Mouse (Mus musculus): Measurements from ENCODE around the gene Rimklb. TPM values are rescaled to one million over a fixed set of nuclear protein-coding genes. Genes with fewer than 3 reads are reported as not detected.
"Not testable (repeated sequence)": the region's sequence is repeated elsewhere in the genome, so short reads cannot be mapped to it uniquely, and the experiment has no call there.

Rimklb gene
- polyA plus RNA-seq, 1 experiment from 2014 or later: 108 TPM

DNA sequence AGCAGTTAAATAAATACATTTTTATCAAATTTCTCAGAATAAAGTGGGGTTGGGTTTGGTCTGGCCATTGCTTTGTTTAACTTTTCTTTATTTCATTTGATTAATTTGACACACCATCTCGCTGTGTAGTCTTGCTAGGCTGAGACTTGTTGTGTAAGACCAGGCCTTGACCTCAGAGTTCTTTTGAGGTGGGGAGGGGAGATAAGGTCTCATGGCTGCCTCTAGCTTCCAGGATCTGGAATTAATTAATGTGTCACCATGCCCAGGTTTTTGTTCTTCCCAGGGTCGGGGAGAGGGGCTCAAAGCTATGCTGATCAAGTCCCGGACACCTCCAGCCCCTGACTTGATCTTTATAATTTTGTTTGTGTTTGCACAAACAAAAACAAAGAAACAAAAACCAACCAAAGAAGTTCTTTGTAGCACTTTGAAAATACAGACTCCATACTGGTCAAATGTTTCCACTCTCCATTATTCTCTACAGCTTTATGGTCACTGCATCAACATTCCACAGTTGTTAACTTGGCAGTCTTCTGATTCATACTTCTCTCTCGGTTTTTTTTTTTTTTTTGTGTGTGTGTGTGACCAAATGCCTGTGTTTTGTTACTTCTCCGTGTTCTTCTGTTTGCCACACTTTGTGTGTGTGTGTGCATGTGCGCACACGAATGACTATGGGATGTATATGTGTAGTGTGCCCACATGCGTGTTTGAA, 33.1 kb upstream of the Rimklb start:
- Histone ChIP-seq H3K4me2 (ENCODE audit: low read length) (no peak overlapping the region), H3K27me3 (replicated peaks; ENCODE audit: control insufficient read depth, insufficient read depth, low read length) (no peaks in the 10 kb centered on the region), H3K9me3 (replicated peaks; ENCODE audit: control insufficient read depth, low read length) (no peaks in the 10 kb centered on the region), H3K27ac (ENCODE audit: low read depth, low read length) (no peak overlapping the region), H3K4me1 (ENCODE audit: control insufficient read depth, insufficient read depth, low read length) (0 out of 2 replicates have a peak, but pooled peaks cover 2% of the 10 kb centered on the region), H3K9ac (ENCODE audit: low read length) (no peak overlapping the region), H3K36me3 (ENCODE audit: control insufficient read depth, insufficient read depth, low read length) (no peaks in the 10 kb centered on the region), H3K4me3 (ENCODE audit: low read depth, low read length) (no peak overlapping the region)
- 80% methylated on average over 8 of the region's 8 CpGs for WGBS
- no peak for ATAC-seq
- no peak for DNase-seq (ENCODE audit: low spot score)

DNA sequence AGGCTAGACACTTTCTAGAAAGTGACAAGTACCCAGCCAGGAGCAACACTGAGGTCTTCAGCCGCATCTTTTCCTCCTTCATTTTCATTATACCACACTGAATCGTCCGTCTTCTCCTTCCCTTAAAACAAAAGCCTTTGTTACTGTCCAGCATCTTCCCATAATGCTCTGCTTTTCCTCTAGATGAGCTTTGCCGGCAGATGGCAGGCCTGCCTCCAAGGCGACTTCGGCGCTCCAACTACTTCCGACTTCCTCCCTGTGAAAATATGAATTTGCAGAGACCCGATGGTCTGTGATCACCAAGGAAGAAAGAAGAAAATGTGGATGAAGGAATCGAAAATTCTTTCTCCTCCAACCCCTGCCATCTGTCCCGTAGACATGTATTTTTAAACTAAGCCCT, 29.6 kb upstream of the Rimklb start:
- H3K27me3 ChIP-seq (replicated peaks; ENCODE audit: control insufficient read depth, insufficient read depth, low read length): no peaks in the 10 kb centered on the region
- H3K27ac ChIP-seq (ENCODE audit: low read depth, low read length): no peak overlapping the region
- ATAC-seq (no peak), DNase-seq (ENCODE audit: low spot score) (no peak)
- H3K9ac ChIP-seq (ENCODE audit: low read length): no peak overlapping the region
- no peaks in the 10 kb centered on the region for H3K9me3 ChIP-seq (replicated peaks; ENCODE audit: control insufficient read depth, low read length)
- H3K4me1 ChIP-seq (ENCODE audit: control insufficient read depth, insufficient read depth, low read length): no peaks in the 10 kb centered on the region
- no peak overlapping the region for H3K4me2 ChIP-seq (ENCODE audit: low read length)
- H3K4me3 ChIP-seq (ENCODE audit: low read depth, low read length): no peak overlapping the region
- 84% methylated on average over 11 of the region's 11 CpGs for WGBS
- H3K36me3 ChIP-seq (ENCODE audit: control insufficient read depth, insufficient read depth, low read length): no peaks in the 10 kb centered on the region

DNA sequence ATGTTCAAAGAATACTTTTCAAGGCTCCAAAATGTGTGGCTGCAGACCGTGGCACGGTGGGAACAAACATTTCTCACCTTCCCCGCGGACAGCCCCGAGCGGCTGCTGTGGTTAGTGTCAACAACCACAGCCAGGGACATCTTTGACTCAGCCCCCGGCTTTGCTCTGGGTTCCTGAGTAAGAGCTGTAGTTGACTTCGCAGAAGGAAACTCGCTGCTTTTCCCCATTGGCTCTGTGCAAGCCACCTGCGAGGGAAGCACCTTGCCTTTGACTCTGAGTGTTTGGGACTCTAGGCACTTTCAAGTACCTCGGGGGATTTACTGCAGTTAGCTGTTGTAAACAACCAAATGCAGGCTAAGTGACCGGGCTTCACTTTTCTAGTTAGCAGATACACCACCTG, 29.0 kb upstream of the Rimklb start:
- WGBS: 76% methylated on average over 12 of the region's 12 CpGs
- DNase-seq (ENCODE audit: low spot score): no peak
- Histone ChIP-seq H3K4me3 (ENCODE audit: low read depth, low read length) (no peak overlapping the region), H3K36me3 (ENCODE audit: control insufficient read depth, insufficient read depth, low read length) (no peaks in the 10 kb centered on the region), H3K27me3 (replicated peaks; ENCODE audit: control insufficient read depth, insufficient read depth, low read length) (no peaks in the 10 kb centered on the region), H3K9me3 (replicated peaks; ENCODE audit: control insufficient read depth, low read length) (no peaks in the 10 kb centered on the region), H3K4me1 (ENCODE audit: control insufficient read depth, insufficient read depth, low read length) (no peaks in the 10 kb centered on the region), H3K27ac (ENCODE audit: low read depth, low read length) (no peak overlapping the region), H3K9ac (ENCODE audit: low read length) (no peak overlapping the region), H3K4me2 (ENCODE audit: low read length) (no peak overlapping the region)
- ATAC-seq: no peak

DNA sequence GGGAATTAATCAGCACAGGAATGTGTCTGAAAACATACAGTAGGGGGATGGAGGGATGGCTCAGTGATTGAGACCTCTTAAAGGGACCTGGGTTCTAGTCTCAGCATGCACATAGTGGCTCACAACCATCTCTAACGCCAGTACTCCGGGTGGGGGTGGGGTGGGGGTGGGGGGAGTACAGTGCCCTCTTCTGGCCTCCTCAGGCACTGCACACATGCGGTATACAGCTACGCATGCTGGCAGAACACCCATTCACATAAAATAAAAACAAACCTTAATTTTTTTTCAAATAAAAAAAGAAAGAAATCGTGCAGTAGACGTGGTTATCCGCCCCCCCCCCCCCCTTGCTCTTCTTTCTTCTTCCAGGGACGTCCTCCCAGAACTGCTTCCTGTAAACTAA, 24.7 kb upstream of the Rimklb start:
- ATAC-seq (no peak), DNase-seq (ENCODE audit: low spot score) (no peak)
- no peaks in the 10 kb centered on the region for H3K9me3 ChIP-seq (replicated peaks; ENCODE audit: control insufficient read depth, low read length)
- H3K4me1 ChIP-seq (ENCODE audit: control insufficient read depth, insufficient read depth, low read length): no peaks in the 10 kb centered on the region
- no peaks in the 10 kb centered on the region for H3K27me3 ChIP-seq (replicated peaks; ENCODE audit: control insufficient read depth, insufficient read depth, low read length)
- no peaks in the 10 kb centered on the region for H3K36me3 ChIP-seq (ENCODE audit: control insufficient read depth, insufficient read depth, low read length)
- H3K9ac ChIP-seq (ENCODE audit: low read length): no peak overlapping the region
- H3K4me2 ChIP-seq (ENCODE audit: low read length): no peak overlapping the region
- no peak overlapping the region for H3K27ac ChIP-seq (ENCODE audit: low read depth, low read length)
- H3K4me3 ChIP-seq (ENCODE audit: low read depth, low read length): no peak overlapping the region
- WGBS: 90% methylated on average over 8 of the region's 8 CpGs

DNA sequence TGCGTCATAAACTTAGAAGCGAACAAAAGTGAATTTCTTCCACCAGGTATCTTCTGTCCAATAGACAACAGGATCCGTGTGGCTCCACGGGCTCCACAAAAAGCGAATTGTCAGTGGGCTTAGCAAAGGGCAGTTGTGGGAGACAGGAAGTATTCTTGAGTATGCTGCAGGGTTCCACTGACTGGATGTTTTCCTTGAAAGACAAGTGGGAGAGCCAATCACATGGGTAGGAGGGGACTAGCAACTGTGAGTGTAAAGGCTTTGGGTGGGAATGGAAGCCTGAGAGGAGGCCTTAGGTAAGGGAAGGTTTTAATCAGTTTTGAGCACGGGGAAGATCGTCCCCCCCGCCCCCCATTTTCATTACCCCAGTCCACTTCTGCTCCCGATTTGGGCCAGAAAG, 24.0 kb upstream of the Rimklb start:
- Histone ChIP-seq H3K27ac (ENCODE audit: low read depth, low read length) (no peak overlapping the region), H3K4me1 (ENCODE audit: control insufficient read depth, insufficient read depth, low read length) (no peaks in the 10 kb centered on the region), H3K4me3 (ENCODE audit: low read depth, low read length) (no peak overlapping the region), H3K9ac (ENCODE audit: low read length) (0 out of 2 replicates have a peak overlapping the region, but pooled peaks have one; percentile 29), H3K36me3 (ENCODE audit: control insufficient read depth, insufficient read depth, low read length) (no peaks in the 10 kb centered on the region), H3K9me3 (replicated peaks; ENCODE audit: control insufficient read depth, low read length) (no peaks in the 10 kb centered on the region), H3K27me3 (replicated peaks; ENCODE audit: control insufficient read depth, insufficient read depth, low read length) (no peaks in the 10 kb centered on the region), H3K4me2 (ENCODE audit: low read length) (no peak overlapping the region)
- ATAC-seq: peak; percentile 84
- 73% methylated on average over 9 of the region's 9 CpGs for WGBS
- DNase-seq (ENCODE audit: low spot score): peak; percentile 79

DNA sequence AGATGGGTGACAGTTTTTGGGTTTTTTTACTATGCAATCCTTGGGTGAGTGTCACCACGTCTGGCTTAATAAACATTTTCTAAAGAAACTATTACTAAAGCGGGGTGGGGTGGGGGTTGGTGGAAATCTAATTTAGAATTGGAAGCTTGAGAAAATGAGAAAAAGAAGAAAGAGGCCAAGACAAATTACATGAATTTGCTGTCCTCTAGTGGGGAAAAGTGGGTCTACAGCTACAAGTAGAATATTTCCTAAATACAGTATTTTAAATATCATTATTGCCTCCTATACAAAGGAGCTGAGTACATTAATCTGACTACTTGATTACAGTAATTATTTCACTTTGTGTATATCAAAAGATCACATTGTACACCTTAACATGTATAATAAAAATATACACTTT, 20.8 kb upstream of the Rimklb start:
- Histone ChIP-seq H3K4me3 (ENCODE audit: low read depth, low read length) (no peak overlapping the region), H3K4me1 (ENCODE audit: control insufficient read depth, insufficient read depth, low read length) (no peaks in the 10 kb centered on the region), H3K9me3 (replicated peaks; ENCODE audit: control insufficient read depth, low read length) (no peaks in the 10 kb centered on the region), H3K4me2 (ENCODE audit: low read length) (no peak overlapping the region), H3K27me3 (replicated peaks; ENCODE audit: control insufficient read depth, insufficient read depth, low read length) (no peaks in the 10 kb centered on the region), H3K27ac (ENCODE audit: low read depth, low read length) (no peak overlapping the region), H3K9ac (ENCODE audit: low read length) (no peak overlapping the region), H3K36me3 (ENCODE audit: control insufficient read depth, insufficient read depth, low read length) (no peaks in the 10 kb centered on the region)
- ATAC-seq (no peak; the same call in 1 of the 2 replicates), DNase-seq (ENCODE audit: low spot score) (peak; percentile 73)
- WGBS: 38% methylated on average over 2 of the region's 2 CpGs

DNA sequence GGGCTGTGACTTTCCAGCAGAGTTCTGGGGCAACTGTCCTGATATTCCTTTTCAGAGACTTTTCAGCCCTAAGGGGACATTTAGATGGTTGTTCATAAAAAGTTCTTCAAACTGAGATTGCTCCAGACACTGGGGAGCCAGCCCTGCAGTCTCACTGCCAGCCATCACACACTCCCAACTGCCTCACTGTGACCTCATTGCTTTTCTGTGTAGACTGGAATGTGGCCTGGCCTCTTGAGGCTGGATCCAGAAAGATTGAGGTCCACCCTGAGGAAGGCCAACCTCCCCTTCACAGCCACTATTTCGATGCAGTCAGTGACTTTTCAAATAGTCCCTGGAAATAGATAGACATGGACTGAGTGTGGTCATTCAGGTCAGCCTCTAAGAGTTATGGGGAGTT, 19.1 kb upstream of the Rimklb start:
- no peaks in the 10 kb centered on the region for H3K4me1 ChIP-seq (ENCODE audit: control insufficient read depth, insufficient read depth, low read length)
- WGBS: 87% methylated on average over 1 of the region's 1 CpGs
- no peak overlapping the region for H3K9ac ChIP-seq (ENCODE audit: low read length)
- no peak for DNase-seq (ENCODE audit: low spot score)
- no peaks in the 10 kb centered on the region for H3K27me3 ChIP-seq (replicated peaks; ENCODE audit: control insufficient read depth, insufficient read depth, low read length)
- H3K4me3 ChIP-seq (ENCODE audit: low read depth, low read length): no peak overlapping the region
- ATAC-seq: no peak
- no peak overlapping the region for H3K27ac ChIP-seq (ENCODE audit: low read depth, low read length)
- H3K9me3 ChIP-seq (replicated peaks; ENCODE audit: control insufficient read depth, low read length): no peaks in the 10 kb centered on the region
- no peak overlapping the region for H3K4me2 ChIP-seq (ENCODE audit: low read length)
- no peaks in the 10 kb centered on the region for H3K36me3 ChIP-seq (ENCODE audit: control insufficient read depth, insufficient read depth, low read length)

DNA sequence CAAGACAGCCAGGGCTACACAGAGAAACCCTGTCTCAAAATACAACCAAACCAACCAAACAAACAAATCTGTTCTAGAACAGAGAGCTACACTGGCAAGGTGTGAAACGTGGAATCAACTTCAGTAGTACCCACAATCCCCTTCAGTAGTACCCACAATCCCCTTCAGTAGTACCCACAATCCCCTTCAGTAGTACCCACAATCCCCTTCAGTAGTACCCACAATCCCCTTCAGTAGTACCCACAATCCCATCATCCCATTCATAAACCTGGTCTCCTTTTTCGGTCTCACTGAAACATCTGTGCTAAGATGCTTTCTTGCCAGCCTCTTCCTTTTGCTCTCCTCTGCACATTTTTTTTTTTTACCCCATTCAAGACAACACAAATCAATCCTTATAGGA, 17.2 kb upstream of the Rimklb start:
- not testable (repeated sequence) for H3K4me3 ChIP-seq (ENCODE audit: low read depth, low read length); H3K4me2 ChIP-seq (ENCODE audit: low read length); H3K9me3 ChIP-seq (replicated peaks; ENCODE audit: control insufficient read depth, low read length); H3K27ac ChIP-seq (ENCODE audit: low read depth, low read length); H3K4me1 ChIP-seq (ENCODE audit: control insufficient read depth, insufficient read depth, low read length); H3K36me3 ChIP-seq (ENCODE audit: control insufficient read depth, insufficient read depth, low read length); H3K9ac ChIP-seq (ENCODE audit: low read length); ATAC-seq; DNase-seq (ENCODE audit: low spot score); H3K27me3 ChIP-seq (replicated peaks; ENCODE audit: control insufficient read depth, insufficient read depth, low read length)
- 90% methylated on average over 2 of the region's 2 CpGs for WGBS

DNA sequence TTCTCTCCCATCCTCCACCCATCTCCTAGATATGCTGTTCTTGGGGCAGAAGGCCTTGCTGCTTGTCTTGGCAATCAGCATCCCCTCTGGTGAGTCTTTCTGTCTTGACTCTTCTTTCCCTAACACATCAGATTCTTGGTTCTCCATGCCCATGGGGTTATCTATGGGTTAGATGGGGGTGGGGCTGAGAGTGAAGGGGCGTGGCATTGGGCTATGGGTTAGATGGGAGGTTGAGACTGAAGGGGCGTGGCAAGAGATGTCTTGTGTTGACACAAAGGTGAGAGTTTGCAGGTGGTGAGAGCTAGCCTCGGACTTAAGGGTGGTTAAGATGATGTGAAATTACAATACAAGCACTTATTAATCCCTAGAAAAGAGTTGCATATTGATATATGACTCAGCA, 15.8 kb upstream of the Rimklb start:
- Histone ChIP-seq H3K9me3 (replicated peaks; ENCODE audit: control insufficient read depth, low read length) (no peaks in the 10 kb centered on the region), H3K4me2 (ENCODE audit: low read length) (no peak overlapping the region), H3K4me1 (ENCODE audit: control insufficient read depth, insufficient read depth, low read length) (no peaks in the 10 kb centered on the region), H3K27ac (ENCODE audit: low read depth, low read length) (no peak overlapping the region), H3K9ac (ENCODE audit: low read length) (no peak overlapping the region), H3K27me3 (replicated peaks; ENCODE audit: control insufficient read depth, insufficient read depth, low read length) (no peaks in the 10 kb centered on the region), H3K36me3 (ENCODE audit: control insufficient read depth, insufficient read depth, low read length) (no peaks in the 10 kb centered on the region), H3K4me3 (ENCODE audit: low read depth, low read length) (no peak overlapping the region)
- DNase-seq (ENCODE audit: low spot score) (no peak), ATAC-seq (no peak)
- 87% methylated on average over 3 of the region's 3 CpGs for WGBS
